Mouse (Mus musculus) neural tube, embryonic 12.5 days (tissue): ENCODE measurements at regions not wholly inside any gene's neighbourhood (a gene's known extent, or its start where the extent isn't known, plus 50 kb on each side); places are given as distances from the start of the nearest gene placed in this dataset.

ENCODE experiments used
- ATAC-seq: fragments of 200-750 bp; cut with Nextera tagmentation; 2 replicates; pipeline ENCODE4 v1.8.0; 2017; ENCODE audit warnings: low read depth, mild to moderate bottlenecking, moderate TSS enrichment, moderate library complexity; ENCODE audit not compliant: low FRiP score
- H3K27ac ChIP-seq: fragments of 300-500 bp; sonication (generic); 2 replicates; pipeline ENCODE4 v1.5.1; 2016
- H3K27me3 ChIP-seq: fragments of 300-500 bp; sonication (generic); replicated peaks from 2 replicates; pipeline ENCODE4 v1.6.1; 2016; ENCODE audit warnings: mild to moderate bottlenecking
- H3K36me3 ChIP-seq: fragments of 300-500 bp; sonication (generic); 2 replicates; pipeline ENCODE4 v1.6.1; 2016; ENCODE audit warnings: mild to moderate bottlenecking
- H3K4me1 ChIP-seq: fragments of 300-500 bp; sonication (generic); 2 replicates; pipeline ENCODE4 v1.6.1; 2016
- H3K4me2 ChIP-seq: fragments of 300-500 bp; sonication (generic); replicated peaks from 2 replicates; pipeline ENCODE4 v1.6.1; 2016; ENCODE audit warnings: mild to moderate bottlenecking
- H3K4me3 ChIP-seq: fragments of 300-500 bp; sonication (generic); 2 replicates; pipeline ENCODE4 v1.5.1; 2016
- H3K9ac ChIP-seq: fragments of 300-500 bp; sonication (generic); 2 replicates; pipeline ENCODE4 v1.6.1; 2016; ENCODE audit warnings: mild to moderate bottlenecking
- H3K9me3 ChIP-seq: fragments of 300-500 bp; sonication (generic); 2 replicates; pipeline ENCODE4 v1.6.1; 2016; ENCODE audit warnings: mild to moderate bottlenecking
- WGBS: fragments of 180-500 bp; shearing (Covaris S2); methylation state at CpG from one replicate; pipeline ENCODE4 v1.1.7; 2016; 5-methylcytosine and 5-hydroxymethylcytosine counted together

- H3K4me2 ChIP-seq = no peak overlapping the region
- H3K27ac ChIP-seq = no peak overlapping the region
- no peak for ATAC-seq
- 82% methylated on average over 7 of the region's 7 CpGs for WGBS
- no peaks in the 10 kb centered on the region for H3K9me3 ChIP-seq
- no peaks in the 10 kb centered on the region for H3K27me3 ChIP-seq
- no peaks in the 10 kb centered on the region for H3K36me3 ChIP-seq
- no peak overlapping the region for H3K9ac ChIP-seq
- no peak overlapping the region for H3K4me3 ChIP-seq
- no peaks in the 10 kb centered on the region for H3K4me1 ChIP-seq
These were observed 249.2 kb upstream of the Fam241a start for GRCm38 (mm10) chr3:128145329-128145728.

- Histone ChIP-seq H3K9ac (no peak overlapping the region), H3K4me2 (no peak overlapping the region), H3K27ac (no peak overlapping the region), H3K4me1 (no peaks in the 10 kb centered on the region), H3K36me3 (no peaks in the 10 kb centered on the region), H3K27me3 (no peaks in the 10 kb centered on the region), H3K9me3 (no peaks in the 10 kb centered on the region), H3K4me3 (no peak overlapping the region)
- WGBS = 89% methylated on average over 5 of the region's 5 CpGs
- ATAC-seq = no peak
These were observed 231.7 kb upstream of the Fam241a start for GRCm38 (mm10) chr3:128127836-128128235.

- no peak overlapping the region for H3K9ac ChIP-seq
- H3K9me3 ChIP-seq = no peaks in the 10 kb centered on the region
- 62% methylated on average over 3 of the region's 3 CpGs for WGBS
- H3K4me3 ChIP-seq = no peak overlapping the region
- ATAC-seq = no peak
- no peaks in the 10 kb centered on the region for H3K36me3 ChIP-seq
- H3K27ac ChIP-seq = no peak overlapping the region
- no peak overlapping the region for H3K4me2 ChIP-seq
- no peaks in the 10 kb centered on the region for H3K27me3 ChIP-seq
- H3K4me1 ChIP-seq = no peaks in the 10 kb centered on the region
These were observed 230.5 kb upstream of the Fam241a start for GRCm38 (mm10) chr3:128126664-128127063.

GRCm38 (mm10) chr3:128122111-128122510, 226.0 kb upstream of the Fam241a start:
- Histone ChIP-seq H3K9me3 (no peaks in the 10 kb centered on the region), H3K4me2 (no peak overlapping the region), H3K27ac (no peak overlapping the region), H3K4me3 (no peak overlapping the region), H3K36me3 (no peaks in the 10 kb centered on the region), H3K27me3 (no peaks in the 10 kb centered on the region), H3K9ac (no peak overlapping the region), H3K4me1 (no peaks in the 10 kb centered on the region)
- ATAC-seq = no peak
- WGBS = 81% methylated on average over 6 of the region's 6 CpGs

GRCm38 (mm10) chr3:128120647-128121440, 224.7 kb upstream of the Fam241a start:
- ATAC-seq = no peak
- no peak overlapping the region for H3K27ac ChIP-seq
- H3K4me2 ChIP-seq = no peak overlapping the region
- H3K4me3 ChIP-seq = no peak overlapping the region
- no peaks in the 10 kb centered on the region for H3K27me3 ChIP-seq
- WGBS = 87% methylated on average over 6 of the region's 6 CpGs
- H3K4me1 ChIP-seq = no peaks in the 10 kb centered on the region
- no peaks in the 10 kb centered on the region for H3K9me3 ChIP-seq
- no peak overlapping the region for H3K9ac ChIP-seq
- H3K36me3 ChIP-seq = no peaks in the 10 kb centered on the region

- H3K27ac ChIP-seq = no peak overlapping the region
- WGBS = 66% methylated on average over 3 of the region's 3 CpGs
- no peaks in the 10 kb centered on the region for H3K27me3 ChIP-seq
- no peaks in the 10 kb centered on the region for H3K36me3 ChIP-seq
- H3K4me3 ChIP-seq = no peak overlapping the region
- H3K9ac ChIP-seq = no peak overlapping the region
- ATAC-seq = no peak
- no peaks in the 10 kb centered on the region for H3K4me1 ChIP-seq
- H3K9me3 ChIP-seq = no peaks in the 10 kb centered on the region
- H3K4me2 ChIP-seq = no peak overlapping the region
These were observed 217.1 kb upstream of the Fam241a start for GRCm38 (mm10) chr3:128113209-128113608.

GRCm38 (mm10) chr3:128110406-128110805, 214.3 kb upstream of the Fam241a start:
- Histone ChIP-seq H3K4me1 (no peaks in the 10 kb centered on the region), H3K36me3 (no peaks in the 10 kb centered on the region), H3K9ac (no peak overlapping the region), H3K4me3 (no peak overlapping the region), H3K4me2 (no peak overlapping the region), H3K27me3 (no peaks in the 10 kb centered on the region), H3K9me3 (no peaks in the 10 kb centered on the region), H3K27ac (no peak overlapping the region)
- WGBS = 58% methylated on average over 2 of the region's 2 CpGs
- ATAC-seq = no peak

- no peak overlapping the region for H3K9ac ChIP-seq
- no peaks in the 10 kb centered on the region for H3K27me3 ChIP-seq
- no peaks in the 10 kb centered on the region for H3K4me1 ChIP-seq
- no peaks in the 10 kb centered on the region for H3K9me3 ChIP-seq
- no peaks in the 10 kb centered on the region for H3K36me3 ChIP-seq
- no peak overlapping the region for H3K27ac ChIP-seq
- 88% methylated on average over 6 of the region's 6 CpGs for WGBS
- ATAC-seq = no peak
- H3K4me2 ChIP-seq = no peak overlapping the region
- H3K4me3 ChIP-seq = no peak overlapping the region
These were observed 208.4 kb upstream of the Fam241a start for GRCm38 (mm10) chr3:128104516-128104915.

GRCm38 (mm10) chr3:128093046-128093445, 196.9 kb upstream of the Fam241a start:
- Histone ChIP-seq H3K4me1 (no peaks in the 10 kb centered on the region), H3K9ac (no peak overlapping the region), H3K4me3 (no peak overlapping the region), H3K27ac (no peak overlapping the region), H3K4me2 (no peak overlapping the region), H3K36me3 (no peaks in the 10 kb centered on the region), H3K9me3 (no peaks in the 10 kb centered on the region), H3K27me3 (no peaks in the 10 kb centered on the region)
- ATAC-seq = no peak

GRCm38 (mm10) chr3:128088207-128088606, 192.1 kb upstream of the Fam241a start:
- Histone ChIP-seq H3K4me1 (no peaks in the 10 kb centered on the region), H3K27me3 (no peaks in the 10 kb centered on the region), H3K27ac (no peak overlapping the region), H3K4me2 (no peak overlapping the region), H3K4me3 (no peak overlapping the region), H3K9me3 (no peaks in the 10 kb centered on the region), H3K9ac (no peak overlapping the region), H3K36me3 (no peaks in the 10 kb centered on the region)
- peak; percentile 86 for ATAC-seq
- 59% methylated on average over 4 of the region's 4 CpGs for WGBS

- Histone ChIP-seq H3K4me3 (no peak overlapping the region), H3K4me1 (no peaks in the 10 kb centered on the region), H3K27me3 (no peaks in the 10 kb centered on the region), H3K4me2 (no peak overlapping the region), H3K9ac (no peak overlapping the region), H3K27ac (no peak overlapping the region), H3K36me3 (no peaks in the 10 kb centered on the region), H3K9me3 (no peaks in the 10 kb centered on the region)
- 68% methylated on average over 10 of the region's 10 CpGs for WGBS
- ATAC-seq = peak; percentile 26; the same call in 1 of the 2 replicates
These were observed 191.0 kb upstream of the Fam241a start for GRCm38 (mm10) chr3:128087163-128087562.

GRCm38 (mm10) chr3:128082463-128082862, 186.3 kb upstream of the Fam241a start:
- no peak for ATAC-seq

GRCm38 (mm10) chr3:128081430-128081829, 185.3 kb upstream of the Fam241a start:
- no peak for ATAC-seq
- 87% methylated on average over 1 of the region's 1 CpGs for WGBS
- no peaks in the 10 kb centered on the region for H3K27me3 ChIP-seq

More at GRCm38 (mm10) chr3:128082463-128082862, 186.3 kb upstream of the Fam241a start:
- Histone ChIP-seq H3K9ac (no peak overlapping the region), H3K27me3 (no peaks in the 10 kb centered on the region), H3K4me2 (no peak overlapping the region), H3K27ac (no peak overlapping the region), H3K36me3 (no peaks in the 10 kb centered on the region), H3K4me3 (no peak overlapping the region), H3K9me3 (no peaks in the 10 kb centered on the region), H3K4me1 (no peaks in the 10 kb centered on the region)
- 88% methylated on average over 6 of the region's 6 CpGs for WGBS

More at GRCm38 (mm10) chr3:128081430-128081829, 185.3 kb upstream of the Fam241a start:
- no peak overlapping the region for H3K27ac ChIP-seq
- no peaks in the 10 kb centered on the region for H3K9me3 ChIP-seq
- H3K4me3 ChIP-seq = no peak overlapping the region
- H3K4me1 ChIP-seq = no peaks in the 10 kb centered on the region
- H3K36me3 ChIP-seq = no peaks in the 10 kb centered on the region
- H3K9ac ChIP-seq = no peak overlapping the region
- H3K4me2 ChIP-seq = no peak overlapping the region
